18 mouse cellular contexts compared by ENCODE assay signal in the genomic region with DNA sequence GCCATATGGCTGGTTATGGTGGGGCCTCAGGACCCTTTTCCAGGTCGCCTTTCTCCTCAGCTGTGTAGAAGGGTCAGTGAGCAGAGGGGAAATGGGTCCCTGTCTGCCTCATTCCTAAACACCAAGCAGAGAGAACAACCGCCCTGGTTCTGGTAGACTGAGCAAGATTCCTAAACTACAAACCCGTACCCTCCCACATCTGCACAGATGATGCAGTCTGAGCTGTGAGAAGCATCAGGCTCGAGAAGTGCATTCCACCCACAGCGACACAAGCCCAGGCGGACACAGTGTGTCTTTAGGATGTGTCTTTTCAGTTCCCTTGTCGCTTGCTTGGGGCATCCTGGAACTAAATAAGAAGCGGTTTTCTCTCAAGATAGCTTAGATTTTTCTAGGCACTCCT. TPM values are rescaled to one million over a fixed set of nuclear protein-coding genes. Genes with fewer than 3 reads are reported as not detected.
DNase-seq lines count a peak whose midpoint lies in the region; ATAC-seq and TF ChIP-seq lines count a peak whose summit lies in the region.
"Had no signal": no experiment of that assay in that cellular context is flagged by ENCODE, and none has a peak within 500 bp of the region (broad histone marks: within the 10 kb centered on the region; RNA-seq: fewer than 3 reads in every experiment).

No protein-coding gene starts in this region.

- peak; percentile 86 for ATAC-seq in frontal cortex, adult (ENCODE audit: low TSS enrichment)
- no peak for ATAC-seq in kidney, postnatal 0 days (replicated peaks; ENCODE audit: low FRiP score, low read depth)
- ATAC-seq: forebrain, embryonic 16.5 days had no signal

- DNase-seq in frontal cortex, postnatal 25 days (ENCODE audit: low spot score in 2 of 2), result no peak
- DNase-seq in kidney, postnatal 0 days (ENCODE audit: low spot score), result peak; percentile 45
- DNase-seq in kidney, adult 8-10 months, result no peak
- peak; percentile 64 for DNase-seq in right cerebral cortex, adult 18-20 months
- no peak for DNase-seq in right cerebral cortex, postnatal 14 days
- DNase-seq in lung, postnatal 14 days, result no peak
- DNase-seq: adrenal gland, postnatal 10 days; cerebellum, adult 11-12 months; cerebellum, adult 9-10 months; cerebellum, postnatal 25 days; gastrocnemius, postnatal 36 days; heart, adult 11 months; heart, postnatal 36 days had no signal

- no peak overlapping the region for H3K27ac ChIP-seq in kidney, postnatal 0 days
- H3K27ac ChIP-seq: embryonic facial prominence, embryonic 12.5 days; forebrain, embryonic 12.5 days; heart, embryonic 13.5 days had no signal

- H3K4me2 ChIP-seq in kidney, postnatal 0 days (ENCODE audit: low read length), result no peak overlapping the region
- H3K4me2 ChIP-seq: embryonic facial prominence, embryonic 12.5 days; forebrain, embryonic 12.5 days; heart, embryonic 13.5 days had no signal

- no peaks in the 10 kb centered on the region for H3K27me3 ChIP-seq in kidney, postnatal 0 days (ENCODE audit: insufficient read depth, low read length)
- H3K27me3 ChIP-seq: embryonic facial prominence, embryonic 12.5 days; forebrain, embryonic 12.5 days; heart, embryonic 13.5 days had no signal

- H3K4me3 ChIP-seq in kidney, postnatal 0 days (replicated peaks; ENCODE audit: low read depth, low read length), result no peak overlapping the region
- H3K4me3 ChIP-seq: embryonic facial prominence, embryonic 12.5 days; forebrain, embryonic 12.5 days; heart, embryonic 13.5 days had no signal

- no peaks in the 10 kb centered on the region for H3K4me1 ChIP-seq in kidney, postnatal 0 days (replicated peaks; ENCODE audit: insufficient read depth, low read length)
- H3K4me1 ChIP-seq: embryonic facial prominence, embryonic 12.5 days; forebrain, embryonic 12.5 days; heart, embryonic 13.5 days had no signal

- H3K9me3 ChIP-seq in kidney, postnatal 0 days (replicated peaks; ENCODE audit: low read length), result no peaks in the 10 kb centered on the region
- H3K9me3 ChIP-seq: embryonic facial prominence, embryonic 12.5 days; forebrain, embryonic 12.5 days; heart, embryonic 13.5 days had no signal

- no peak overlapping the region for H3K9ac ChIP-seq in kidney, postnatal 0 days (ENCODE audit: low read depth, low read length)
- H3K9ac ChIP-seq: embryonic facial prominence, embryonic 12.5 days; forebrain, embryonic 12.5 days; heart, embryonic 13.5 days had no signal

- no peak for TF ChIP-seq CTCF in kidney, postnatal 0 days (IDR thresholded peaks at IDR 0.05; ENCODE audit: low read depth)

- WGBS in kidney, postnatal 0 days, result 60% methylated on average over 8 of the region's 8 CpGs

- H3K36me3 ChIP-seq in kidney, postnatal 0 days (ENCODE audit: insufficient read depth, low read length), result peaks cover 5% of the 10 kb centered on the region; the same call in 1 of the 2 replicates

RNA-seq across cellular contexts. Expression of a gene that starts 20.8 kb away (rescaled TPM):
- 123 and 145 TPM in 2 replicates for polyA plus RNA-seq in kidney, postnatal 0 days (2015; fragmentation: Nextera tagmentation; extraction: Ambion mirVana)

Comparison
In these comparisons a context has a peak if more than half of its experiments do, and no peak if none do; other contexts are left out.
1. DNase-seq: peak in kidney, postnatal 0 days (single experiment) and right cerebral cortex, adult 18-20 months (single experiment); none in frontal cortex, postnatal 25 days (0 of 2), kidney, adult 8-10 months (0 of 2), right cerebral cortex, postnatal 14 days (single experiment) and lung, postnatal 14 days (single experiment).